Comparison of ENCODE assay signal across 8 mouse cellular contexts in genomic region chr5:66385636-66386035, GRCm38 (mm10).
DNase-seq lines count a peak whose midpoint lies in the region; ATAC-seq and TF ChIP-seq lines count a peak whose summit lies in the region.
"Had no signal": no experiment of that assay in that cellular context is flagged by ENCODE, and none has a peak within 500 bp of the region (broad histone marks: within the 10 kb centered on the region; RNA-seq: fewer than 3 reads in every experiment).

No protein-coding gene starts in this region.

- H3K4me1 ChIP-seq in spleen, adult 2 months (ENCODE audit: control insufficient read depth, insufficient read depth, insufficient read length) = no peaks in the 10 kb centered on the region
- no peaks in the 10 kb centered on the region for H3K4me1 ChIP-seq in embryonic facial prominence, embryonic 14.5 days (ENCODE audit: control insufficient read depth, insufficient read depth, low read length)
- H3K4me1 ChIP-seq in hindbrain, postnatal 0 days (ENCODE audit: insufficient read depth, low read length) = no peaks in the 10 kb centered on the region; the same call in 1 of the 2 replicates

- H3K27ac ChIP-seq in spleen, adult 2 months (ENCODE audit: insufficient read depth, low read length) = no peak overlapping the region
- no peak overlapping the region for H3K27ac ChIP-seq in embryonic facial prominence, embryonic 14.5 days (replicated peaks; ENCODE audit: low read depth, low read length)
- H3K27ac ChIP-seq in hindbrain, postnatal 0 days = peak overlapping the region; percentile 76
- H3K27ac ChIP-seq: neural tube, embryonic 12.5 days had no signal

- WGBS in spleen, adult 2 months = 16% methylated on average over 3 of the region's 3 CpGs
- 39% methylated on average over 3 of the region's 3 CpGs for WGBS in embryonic facial prominence, embryonic 14.5 days
- 32% methylated on average over 3 of the region's 3 CpGs for WGBS in hindbrain, postnatal 0 days

- TF ChIP-seq CTCF in spleen, adult 2 months (IDR thresholded peaks at IDR 0.05; ENCODE audit: extremely low read depth, insufficient read depth, insufficient read length, insufficient replicate concordance) = peak; percentile 57; the same call in 1 of the 2 replicates
- peak; percentile 93 for TF ChIP-seq CTCF in hindbrain, postnatal 0 days (IDR thresholded peaks at IDR 0.05; ENCODE audit: low read depth)

- no peak for ATAC-seq in embryonic facial prominence, embryonic 14.5 days (ENCODE audit: low read depth)
- peak; percentile 46; the same call in 1 of the 2 replicates for ATAC-seq in hindbrain, postnatal 0 days

- no peaks in the 10 kb centered on the region for H3K27me3 ChIP-seq in spleen, adult 2 months (ENCODE audit: control insufficient read depth, insufficient read depth, low read length)
- H3K27me3 ChIP-seq in embryonic facial prominence, embryonic 14.5 days (replicated peaks; ENCODE audit: control insufficient read depth, insufficient read depth, low read length) = no peaks in the 10 kb centered on the region
- H3K27me3 ChIP-seq in hindbrain, postnatal 0 days (ENCODE audit: insufficient read depth, low read length) = no peaks in the 10 kb centered on the region
- H3K27me3 ChIP-seq: neural tube, embryonic 12.5 days had no signal

- no peak overlapping the region for H3K4me3 ChIP-seq in spleen, adult 2 months (ENCODE audit: extremely low read depth, insufficient read depth, insufficient read length)
- no peak overlapping the region for H3K4me3 ChIP-seq in embryonic facial prominence, embryonic 14.5 days (ENCODE audit: low read depth, low read length)
- no peak overlapping the region for H3K4me3 ChIP-seq in hindbrain, postnatal 0 days (ENCODE audit: low read length)
- H3K4me3 ChIP-seq: neural tube, embryonic 12.5 days had no signal

- H3K9ac ChIP-seq in embryonic facial prominence, embryonic 14.5 days (ENCODE audit: low read depth, low read length) = no peak overlapping the region
- no peak overlapping the region for H3K9ac ChIP-seq in hindbrain, postnatal 0 days (replicated peaks; ENCODE audit: low read length)
- H3K9ac ChIP-seq: neural tube, embryonic 12.5 days had no signal

- H3K9me3 ChIP-seq in embryonic facial prominence, embryonic 14.5 days (ENCODE audit: control insufficient read depth, low read length) = no peaks in the 10 kb centered on the region
- no peaks in the 10 kb centered on the region for H3K9me3 ChIP-seq in hindbrain, postnatal 0 days (ENCODE audit: low read length)
- H3K9me3 ChIP-seq: neural tube, embryonic 12.5 days had no signal

- H3K4me2 ChIP-seq in embryonic facial prominence, embryonic 14.5 days (ENCODE audit: low read depth, low read length) = no peak overlapping the region
- no peak overlapping the region for H3K4me2 ChIP-seq in hindbrain, postnatal 0 days (ENCODE audit: low read depth, low read length)
- H3K4me2 ChIP-seq: neural tube, embryonic 12.5 days had no signal

- H3K36me3 ChIP-seq in spleen, adult 2 months (ENCODE audit: control insufficient read depth, insufficient read depth, low read length) = no peaks in the 10 kb centered on the region
- 0 out of 2 replicates have a peak, but pooled peaks cover 9% of the 10 kb centered on the region for H3K36me3 ChIP-seq in embryonic facial prominence, embryonic 14.5 days (ENCODE audit: control insufficient read depth, insufficient read depth, low read length)
- no peaks in the 10 kb centered on the region for H3K36me3 ChIP-seq in hindbrain, postnatal 0 days (ENCODE audit: insufficient read depth, low read length)
- H3K36me3 ChIP-seq: neural tube, embryonic 12.5 days had no signal

- no peak for TF ChIP-seq POLR2A in spleen, adult 2 months (IDR thresholded peaks at IDR 0.05; ENCODE audit: low read depth, low read length)

- DNase-seq in spleen, adult 2 months (ENCODE audit: low read depth in 1 of 2, low spot score in 2 of 2) = peak in 1 of 2 experiments; percentile 12
- DNase-seq in spleen, adult 12 weeks (ENCODE audit: low spot score) = no peak
- peak; percentile 73 for DNase-seq in brain, adult 2 months (ENCODE audit: low read depth, low spot score)
- peak; percentile 43 for DNase-seq in embryonic facial prominence, embryonic 14.5 days (ENCODE audit: low spot score)
- DNase-seq in hindbrain, postnatal 0 days (ENCODE audit: low spot score) = peak; percentile 80
- peak; percentile 64 for DNase-seq in lung, postnatal 14 days
- DNase-seq in right cerebral cortex, postnatal 25 days = peak; percentile 23
